Mouse (Mus musculus) fat pad, adult 2 months (tissue): ENCODE measurements around the gene Ccn2.

Experiments
- DNase-seq: peaks from one replicate; pipeline ENCODE4 v3.0.0-alpha.2; 2011; ENCODE audit warnings: low read depth, low spot score; ENCODE audit errors: extremely low read depth

Gene Ccn2

DNA sequence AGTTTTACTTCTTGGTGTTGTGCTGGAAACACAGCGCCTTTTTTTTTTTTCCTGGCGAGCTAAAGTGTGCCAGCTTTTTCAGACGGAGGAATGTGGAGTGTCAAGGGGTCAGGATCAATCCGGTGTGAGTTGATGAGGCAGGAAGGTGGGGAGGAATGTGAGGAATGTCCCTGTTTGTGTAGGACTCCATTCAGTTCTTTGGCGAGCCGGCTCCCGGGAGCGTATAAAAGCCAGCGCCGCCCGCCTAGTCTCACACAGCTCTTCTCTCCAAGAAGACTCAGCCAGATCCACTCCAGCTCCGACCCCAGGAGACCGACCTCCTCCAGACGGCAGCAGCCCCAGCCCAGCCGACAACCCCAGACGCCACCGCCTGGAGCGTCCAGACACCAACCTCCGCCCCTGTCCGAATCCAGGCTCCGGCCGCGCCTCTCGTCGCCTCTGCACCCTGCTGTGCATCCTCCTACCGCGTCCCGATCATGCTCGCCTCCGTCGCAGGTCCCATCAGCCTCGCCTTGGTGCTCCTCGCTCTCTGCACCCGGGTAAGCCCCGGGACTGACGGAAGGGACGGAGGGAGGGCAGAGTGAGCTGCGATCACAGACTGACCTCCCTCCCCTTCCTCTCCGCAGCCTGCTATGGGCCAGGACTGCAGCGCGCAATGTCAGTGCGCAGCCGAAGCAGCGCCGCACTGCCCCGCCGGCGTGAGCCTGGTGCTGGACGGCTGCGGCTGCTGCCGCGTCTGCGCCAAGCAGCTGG is at the start of gene Ccn2:
TSS of gene Ccn2 (plus strand) at position 193 of the 753 bp plus-strand sequence.
- no peak for DNase-seq

GRCm38 (mm10) chr10:24552870-24553269 is 42.4 kb upstream of the Ccn2 start:
- DNase-seq = no peak

- no peak for DNase-seq
Observed at GRCm38 (mm10) chr10:24554091-24554490, 41.2 kb upstream of the Ccn2 start.

DNA sequence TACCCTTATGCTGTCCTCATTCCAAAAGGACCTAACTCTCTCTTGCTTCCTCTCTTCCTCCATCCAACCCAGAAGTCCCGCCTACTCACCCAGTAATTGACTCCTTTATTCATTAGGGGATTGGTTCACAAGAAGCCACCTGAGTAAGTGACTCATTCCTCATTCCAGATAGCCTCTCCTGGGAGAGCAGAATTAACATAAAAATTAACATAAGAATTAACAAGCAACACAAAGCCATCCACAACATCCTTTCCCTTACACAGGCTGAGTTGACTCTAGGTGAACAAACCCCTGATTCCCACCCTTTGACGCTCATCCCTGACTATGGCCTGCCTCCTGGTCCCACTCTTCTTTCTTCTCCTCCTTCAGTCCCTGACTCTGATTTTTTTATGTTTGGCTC is 36.9 kb upstream of the Ccn2 start:
- no peak for DNase-seq

DNA sequence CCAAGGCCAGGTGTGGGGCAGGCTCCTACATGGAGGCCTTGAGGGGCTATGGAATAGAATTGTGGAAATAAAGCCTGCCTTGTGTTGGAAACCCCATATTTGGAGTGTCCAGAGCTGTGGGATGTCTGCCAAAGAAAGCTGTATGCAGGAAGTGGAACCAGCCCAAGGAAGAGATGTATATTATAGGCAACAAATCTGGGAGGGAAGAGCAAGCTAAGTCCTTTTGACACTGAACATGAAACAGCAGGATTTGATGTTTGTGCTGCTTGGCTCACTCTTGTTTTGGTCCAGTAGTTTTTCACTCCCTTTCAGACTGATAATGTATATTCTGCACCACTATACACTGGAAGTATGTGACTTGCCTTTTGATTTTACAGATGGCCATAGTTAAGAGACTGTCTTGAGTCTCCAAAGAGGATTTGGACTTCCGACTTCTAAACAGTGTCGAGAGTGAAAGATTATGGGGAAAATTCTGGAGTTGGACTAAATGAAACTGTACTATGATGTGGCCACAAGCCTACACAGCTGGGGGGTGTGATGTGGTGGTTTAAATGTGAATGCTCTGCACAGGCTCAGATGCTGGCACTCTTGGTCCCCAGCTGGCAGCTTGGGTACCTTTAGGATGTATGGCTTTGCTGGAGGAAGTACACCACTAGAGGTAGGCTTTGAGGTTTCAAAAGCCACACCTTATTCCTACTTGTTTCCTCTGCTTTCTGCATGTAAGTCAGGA is 25.4 kb upstream of the Ccn2 start:
- no peak for DNase-seq

GRCm38 (mm10) chr10:24572044-24572960 is 22.9 kb upstream of the Ccn2 start:
- no peak for DNase-seq

GRCm38 (mm10) chr10:24573484-24573883 is 21.8 kb upstream of the Ccn2 start:
- no peak for DNase-seq

GRCm38 (mm10) chr10:24581076-24581475 is 14.2 kb upstream of the Ccn2 start:
- no peak for DNase-seq

GRCm38 (mm10) chr10:24588824-24589223 is 6.4 kb upstream of the Ccn2 start:
- no peak for DNase-seq

DNA sequence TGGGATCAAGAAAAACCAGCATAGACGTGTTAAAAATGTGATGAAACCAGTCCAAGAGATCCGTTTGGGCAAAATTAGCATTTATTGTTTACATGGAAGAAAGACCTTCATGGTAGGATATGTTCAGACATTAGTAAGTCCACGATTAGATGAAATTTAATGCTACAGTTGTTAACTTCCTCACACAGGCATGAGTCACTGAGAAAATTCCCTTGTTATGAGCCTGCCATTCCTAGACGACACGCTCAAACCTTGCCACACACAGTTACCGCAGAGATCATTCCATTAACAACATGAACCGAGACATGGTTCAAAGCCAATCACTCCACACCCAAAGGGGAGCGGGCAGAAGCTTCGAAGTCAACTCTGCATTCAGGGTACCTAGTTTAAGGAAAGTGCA is 6.0 kb upstream of the Ccn2 start:
- DNase-seq = no peak

DNA sequence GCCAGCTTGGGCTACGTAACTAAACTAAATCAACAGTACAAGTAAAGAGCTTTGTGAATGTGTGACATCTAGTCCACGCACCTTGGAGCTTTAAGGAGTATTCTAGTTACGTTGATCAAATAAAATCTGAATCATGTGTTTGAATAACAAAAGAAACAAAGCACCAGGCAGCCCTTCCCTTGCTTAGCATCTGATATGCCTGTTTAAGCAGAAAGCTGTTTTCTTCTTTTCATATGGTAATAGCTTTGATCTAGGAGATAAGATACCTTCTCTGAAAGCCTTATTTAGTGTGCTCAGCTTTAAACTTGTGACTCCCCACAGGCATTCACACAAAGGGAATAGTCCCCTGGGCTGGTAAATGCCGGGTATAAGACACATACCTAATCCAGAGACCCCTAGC is 4.7 kb upstream of the Ccn2 start:
- no peak for DNase-seq

DNA sequence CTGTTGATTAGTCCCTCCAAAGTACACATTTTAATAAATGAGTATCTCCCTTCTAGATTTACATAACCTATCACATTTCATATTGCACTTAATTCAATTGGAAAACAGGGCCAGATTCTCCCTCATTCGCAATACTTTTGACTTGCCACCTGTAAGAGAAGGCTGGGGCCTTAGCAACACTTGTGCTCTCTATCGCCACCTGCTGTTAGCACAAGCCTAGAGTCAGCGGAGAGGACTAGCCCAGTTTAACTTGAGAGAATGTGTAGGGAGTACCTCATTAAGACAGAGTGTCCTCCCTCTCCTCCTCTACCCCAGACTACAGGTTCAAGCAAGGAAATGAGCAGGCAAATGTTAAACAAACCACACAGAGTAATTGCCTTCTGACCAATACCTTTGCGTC is 4.1 kb upstream of the Ccn2 start:
- DNase-seq = no peak

GRCm38 (mm10) chr10:24591741-24592140 is 3.5 kb upstream of the Ccn2 start:
- DNase-seq = no peak

- DNase-seq = no peak
Observed at GRCm38 (mm10) chr10:24592318-24592717, 2.9 kb upstream of the Ccn2 start.

GRCm38 (mm10) chr10:24592969-24593368 is 2.3 kb upstream of the Ccn2 start:
- DNase-seq = no peak

DNA sequence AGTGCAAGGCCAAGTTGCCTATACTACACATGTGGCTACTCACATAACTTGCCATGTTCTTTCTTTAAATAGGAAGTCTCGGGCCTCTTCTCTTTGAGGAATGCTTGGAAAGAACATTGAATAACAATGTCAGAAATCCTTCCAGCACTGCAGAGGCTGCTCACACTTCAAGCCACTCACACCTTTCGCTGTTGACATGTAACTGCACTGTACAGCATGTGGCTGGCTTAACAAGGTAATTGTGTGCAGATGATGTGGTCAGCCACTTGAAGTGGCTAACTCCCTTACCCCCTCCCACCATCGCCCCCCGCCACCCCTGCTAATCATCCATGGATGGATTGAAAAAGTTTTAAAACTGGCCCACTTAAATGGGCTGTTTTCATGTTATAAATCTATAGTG is 1.7 kb upstream of the Ccn2 start:
- no peak for DNase-seq

GRCm38 (mm10) chr10:24596003-24596868 is 994 bp downstream of the Ccn2 start:
- DNase-seq = no peak

DNA sequence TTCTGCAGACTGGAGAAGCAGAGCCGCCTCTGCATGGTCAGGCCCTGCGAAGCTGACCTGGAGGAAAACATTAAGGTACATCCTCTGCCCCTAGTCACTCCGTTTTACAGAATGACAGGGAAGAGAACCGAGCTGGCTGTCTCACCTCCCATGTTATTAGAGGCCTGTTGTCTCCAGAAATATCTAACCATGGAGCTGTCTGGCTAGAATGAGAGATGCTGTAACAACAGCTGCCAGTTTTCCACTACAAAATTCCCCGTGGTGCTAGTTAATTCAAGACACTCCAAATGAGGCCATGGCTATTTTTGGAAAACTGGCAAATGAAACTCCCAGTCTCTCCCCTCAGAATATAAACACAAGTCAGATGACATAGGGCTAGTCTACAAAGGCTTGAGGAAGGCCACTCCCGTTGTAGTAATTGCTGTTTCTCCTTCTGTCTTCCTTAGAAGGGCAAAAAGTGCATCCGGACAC is 1.7 kb downstream of the Ccn2 start:
- no peak for DNase-seq

DNA sequence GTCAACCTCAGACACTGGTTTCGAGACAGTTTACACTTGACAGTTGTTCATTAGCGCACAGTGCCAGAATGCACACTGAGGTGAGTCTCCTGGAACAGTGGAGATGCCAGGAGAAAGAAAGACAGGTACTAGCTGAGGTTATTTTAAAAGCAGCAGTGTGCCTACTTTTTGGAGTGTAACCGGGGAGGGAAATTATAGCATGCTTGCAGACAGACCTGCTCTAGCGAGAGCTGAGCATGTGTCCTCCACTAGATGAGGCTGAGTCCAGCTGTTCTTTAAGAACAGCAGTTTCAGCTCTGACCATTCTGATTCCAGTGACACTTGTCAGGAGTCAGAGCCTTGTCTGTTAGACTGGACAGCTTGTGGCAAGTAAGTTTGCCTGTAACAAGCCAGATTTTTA is 2.5 kb downstream of the Ccn2 start:
- DNase-seq = no peak

GRCm38 (mm10) chr10:24598693-24599092 is 3.5 kb downstream of the Ccn2 start:
- no peak for DNase-seq
